Mouse (Mus musculus) heart, adult 8-10 months (tissue): ENCODE results near the gene Clec16a. TPM values are rescaled to one million over a fixed set of nuclear protein-coding genes. Genes with fewer than 3 reads are reported as not detected.

Source experiments
- DNase-seq: peaks from one replicate; pipeline ENCODE4 v3.0.0; 2022; ENCODE audit warnings: low spot score
- total RNA-seq, 4 experiments: library from RNA; stranded (reverse); gene quantifications; 2 replicates each; pipeline ENCODE4 v1.2.4; 2022

Gene Clec16a
- total RNA-seq, 4 experiments from 2014 or later, result 54.8 to 71.3 (median 63.2) TPM

GRCm38 (mm10) chr16:10534567-10534966 lies 10.6 kb upstream of the Clec16a start:
- no peak for DNase-seq

GRCm38 (mm10) chr16:10536323-10536722 lies 8.8 kb upstream of the Clec16a start:
- no peak for DNase-seq

GRCm38 (mm10) chr16:10536961-10537360 lies 8.2 kb upstream of the Clec16a start:
- no peak for DNase-seq

DNA sequence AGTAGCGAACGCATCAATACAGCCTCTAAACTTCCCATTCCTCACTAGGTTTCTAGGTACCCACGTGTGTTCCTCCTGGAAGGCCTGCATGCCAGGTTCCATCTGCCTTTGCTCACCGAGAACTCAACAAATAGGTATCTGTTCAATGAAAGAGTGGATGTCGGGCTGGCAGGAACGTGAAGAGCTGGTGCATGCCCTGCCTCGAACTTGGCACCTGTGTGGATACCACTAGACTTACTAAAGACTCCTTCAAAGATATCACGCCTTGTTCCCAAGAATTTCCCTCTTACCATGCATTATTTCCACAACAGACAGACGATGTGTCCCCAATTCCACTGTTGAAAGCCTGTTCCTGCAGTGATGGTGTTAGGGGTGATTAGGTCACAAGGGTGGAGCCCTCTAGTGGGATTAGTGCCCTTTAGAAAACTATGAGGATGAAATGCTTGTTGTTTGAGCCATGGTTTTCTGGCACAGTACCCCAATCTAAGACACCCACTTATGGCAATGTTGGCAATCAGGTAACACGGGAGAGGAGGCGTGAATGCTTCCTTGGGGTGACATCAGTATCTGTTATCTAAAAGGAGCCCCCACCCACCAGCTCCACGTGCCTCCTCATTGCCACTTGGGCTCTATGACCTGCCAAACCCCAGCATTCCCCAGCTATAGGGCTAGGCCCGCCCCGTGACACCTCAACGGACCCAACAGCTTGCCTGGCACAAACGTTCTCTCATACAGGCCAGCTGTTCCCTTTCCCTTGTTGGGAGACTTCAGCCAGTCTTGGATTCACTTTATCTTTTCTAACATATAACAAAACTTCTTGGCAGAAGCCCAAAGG lies 4.2 kb upstream of the Clec16a start:
- DNase-seq, result no peak

GRCm38 (mm10) chr16:10541598-10541930 lies 3.6 kb upstream of the Clec16a start:
- DNase-seq, result no peak

- DNase-seq, result no peak
Measured at GRCm38 (mm10) chr16:10542266-10542665, 2.9 kb upstream of the Clec16a start.

DNA sequence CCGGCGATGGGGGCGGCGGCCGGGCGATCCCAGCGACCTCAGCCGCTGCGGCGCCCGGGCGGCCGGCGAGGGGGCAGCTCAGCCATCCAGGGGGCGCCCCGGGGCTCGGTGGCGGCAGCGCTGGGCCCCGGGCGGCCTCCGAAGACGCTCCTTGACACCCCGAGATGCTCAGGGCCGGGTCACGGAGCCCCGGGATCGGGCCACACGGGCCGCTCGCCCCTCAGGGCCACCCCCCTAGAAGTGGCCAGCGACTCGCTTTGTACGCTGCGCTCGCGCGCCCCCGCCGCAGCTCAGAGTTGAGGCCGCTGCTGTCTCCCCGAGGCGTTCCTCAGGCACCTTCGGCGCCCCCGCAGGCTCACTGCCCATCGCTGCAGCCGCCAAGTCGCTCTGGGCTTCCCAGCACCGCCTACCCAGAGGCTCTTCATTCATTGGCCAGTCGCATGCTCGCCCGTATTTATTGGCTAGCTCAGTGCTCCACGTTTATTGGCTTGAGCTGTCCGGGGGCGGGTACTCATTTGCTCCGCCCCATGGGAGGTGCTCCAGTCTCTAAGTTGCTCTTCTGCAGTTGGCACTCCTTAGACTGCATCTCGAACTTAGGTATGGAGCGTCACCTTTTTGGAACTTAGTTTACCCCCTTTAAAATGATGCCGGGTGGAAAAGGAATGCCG lies 2.3 kb upstream of the Clec16a start, which contains the start of gene Dexi:
TSS of gene Dexi (minus strand) at position 357 of the 668 bp plus-strand sequence.
- DNase-seq, result peak; percentile 96

DNA sequence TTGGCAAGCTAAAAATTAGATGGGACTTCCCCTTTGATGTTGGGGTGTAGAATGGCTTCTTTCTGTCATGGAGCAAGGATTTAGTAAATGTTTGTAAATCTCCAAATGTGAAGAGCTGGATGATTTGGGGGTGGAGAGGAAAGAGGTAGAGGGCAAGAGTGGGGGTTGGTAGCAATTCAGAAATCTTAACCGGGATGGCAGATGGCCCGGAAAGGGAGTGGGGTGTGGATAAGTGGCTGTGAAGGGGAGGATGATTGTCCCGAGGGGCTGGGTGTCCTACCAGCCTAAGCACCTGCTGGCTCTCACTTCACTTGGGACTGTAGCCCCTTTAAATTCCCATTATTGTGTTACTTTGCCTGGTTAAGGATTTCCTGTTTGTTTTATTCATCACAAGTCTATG lies 1.7 kb downstream of the Clec16a start:
- no peak for DNase-seq

DNA sequence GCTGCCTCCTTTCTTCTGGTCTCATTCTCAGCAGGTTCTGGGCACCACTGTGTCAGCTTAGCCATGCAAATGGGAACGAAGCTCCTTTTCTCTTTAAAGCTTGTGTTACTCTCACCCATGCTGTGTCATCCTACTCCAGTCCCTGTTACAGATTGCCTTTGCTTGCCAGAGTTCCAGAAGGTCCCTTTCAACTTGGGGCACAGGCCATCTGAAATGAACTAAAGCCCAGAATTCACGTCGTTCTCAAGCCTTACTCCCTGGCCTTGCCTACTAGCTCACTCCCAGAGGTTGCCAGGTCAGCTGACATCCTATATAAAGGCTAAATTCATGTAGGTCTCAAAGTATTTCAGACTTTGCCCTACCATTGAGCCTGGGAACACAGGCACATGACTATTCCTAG lies 3.8 kb downstream of the Clec16a start:
- DNase-seq, result no peak

DNA sequence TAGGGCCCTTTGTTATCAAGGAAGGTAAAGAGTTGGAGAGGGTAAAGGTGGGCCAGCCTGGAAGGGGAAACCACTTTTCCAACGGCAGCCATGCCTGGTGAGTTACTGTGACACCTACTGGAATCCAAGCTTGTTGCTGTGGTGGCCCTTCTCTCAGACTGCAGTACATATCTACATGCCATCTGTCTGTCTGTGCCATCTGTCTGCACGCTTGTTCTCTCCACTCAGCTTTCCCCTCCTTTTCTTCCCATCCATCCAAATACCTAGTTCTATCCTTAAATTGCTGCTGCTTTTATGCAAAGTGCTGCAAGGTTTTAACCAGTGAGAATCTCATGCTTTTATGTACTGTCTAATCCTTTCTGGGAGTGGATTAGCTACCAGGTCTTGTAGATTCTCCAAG lies 4.5 kb downstream of the Clec16a start:
- DNase-seq, result no peak

DNA sequence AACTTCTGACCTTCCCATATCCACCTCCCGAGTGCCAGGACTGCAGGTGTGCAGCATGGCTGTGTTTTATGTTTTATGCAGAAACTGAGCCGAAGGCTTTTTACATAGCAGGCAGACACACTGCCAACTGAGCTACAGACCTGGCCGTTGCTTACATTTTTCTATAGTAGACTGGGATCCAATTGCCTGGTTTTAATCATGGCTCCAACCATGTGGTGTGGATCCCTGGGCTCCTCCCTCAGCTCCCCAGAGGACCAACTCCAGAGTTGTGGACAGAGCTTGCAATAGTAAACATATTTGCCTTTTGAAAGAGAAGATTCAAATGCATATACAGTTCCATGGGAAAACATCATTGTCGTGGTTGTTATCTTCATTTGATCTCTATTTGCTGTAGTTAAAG lies 6.5 kb downstream of the Clec16a start:
- DNase-seq, result no peak

GRCm38 (mm10) chr16:10553858-10554257 lies 8.7 kb downstream of the Clec16a start:
- no peak for DNase-seq

GRCm38 (mm10) chr16:10559991-10560390 lies 14.9 kb downstream of the Clec16a start:
- peak; percentile 56 for DNase-seq

DNA sequence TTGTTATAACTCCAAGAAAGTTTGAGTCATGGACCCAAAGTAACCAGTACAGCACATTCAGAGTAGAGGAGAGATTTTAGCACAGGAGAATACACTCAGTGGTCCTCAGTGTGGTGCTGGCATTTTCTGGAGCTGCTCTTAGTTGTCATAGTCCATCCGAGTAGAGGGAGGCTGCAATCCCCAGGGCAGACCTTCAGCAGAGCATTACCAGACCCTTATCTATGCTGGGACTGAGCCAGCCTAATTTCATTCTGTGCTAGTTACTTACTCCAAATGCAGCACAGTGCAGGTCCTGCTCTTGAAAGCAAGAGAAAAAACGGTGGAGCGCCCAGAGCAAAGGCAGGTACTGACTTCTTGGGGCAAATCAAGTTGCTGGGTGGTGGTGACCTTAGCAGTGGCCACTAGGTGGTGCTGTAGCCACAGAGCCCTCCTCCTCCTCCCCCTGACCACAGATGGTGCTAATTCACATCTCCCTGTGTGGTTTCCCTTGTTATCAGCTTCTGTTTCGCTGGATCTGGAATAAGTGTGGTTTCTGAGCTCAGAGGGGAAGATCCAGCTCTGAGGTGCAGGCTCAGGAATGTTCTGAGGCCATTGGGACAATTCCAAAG lies 20.2 kb downstream of the Clec16a start:
- peak; percentile 64 for DNase-seq

- no peak for DNase-seq
Measured at GRCm38 (mm10) chr16:10567153-10567552, 22.0 kb downstream of the Clec16a start.

- DNase-seq, result no peak
Measured at GRCm38 (mm10) chr16:10569809-10570395, 24.8 kb downstream of the Clec16a start.

DNA sequence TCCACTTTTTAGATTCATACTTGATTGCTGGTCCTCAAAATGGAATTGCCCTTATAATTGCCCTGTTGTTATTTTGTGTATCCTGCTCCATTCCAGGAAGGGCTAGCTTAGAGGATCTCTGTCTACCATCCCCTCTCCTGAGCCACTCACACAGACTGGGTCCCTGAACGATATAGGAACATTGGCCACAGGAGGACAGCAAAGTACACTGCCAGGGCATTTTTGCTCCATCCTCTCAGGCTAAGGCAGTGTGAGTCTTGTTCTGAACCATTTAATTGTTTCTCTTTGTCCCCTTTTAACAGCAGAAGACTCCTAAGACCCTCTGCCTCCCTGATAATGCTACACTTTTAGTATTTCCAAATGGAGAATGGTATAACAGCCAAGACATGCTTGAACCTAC lies 25.6 kb downstream of the Clec16a start:
- peak; percentile 48 for DNase-seq

GRCm38 (mm10) chr16:10571820-10572219 lies 26.7 kb downstream of the Clec16a start:
- DNase-seq, result no peak

GRCm38 (mm10) chr16:10574936-10575335 lies 29.8 kb downstream of the Clec16a start:
- no peak for DNase-seq

GRCm38 (mm10) chr16:10575915-10576314 lies 30.8 kb downstream of the Clec16a start:
- DNase-seq, result no peak

- no peak for DNase-seq
Measured at GRCm38 (mm10) chr16:10577548-10577947, 32.4 kb downstream of the Clec16a start.

DNA sequence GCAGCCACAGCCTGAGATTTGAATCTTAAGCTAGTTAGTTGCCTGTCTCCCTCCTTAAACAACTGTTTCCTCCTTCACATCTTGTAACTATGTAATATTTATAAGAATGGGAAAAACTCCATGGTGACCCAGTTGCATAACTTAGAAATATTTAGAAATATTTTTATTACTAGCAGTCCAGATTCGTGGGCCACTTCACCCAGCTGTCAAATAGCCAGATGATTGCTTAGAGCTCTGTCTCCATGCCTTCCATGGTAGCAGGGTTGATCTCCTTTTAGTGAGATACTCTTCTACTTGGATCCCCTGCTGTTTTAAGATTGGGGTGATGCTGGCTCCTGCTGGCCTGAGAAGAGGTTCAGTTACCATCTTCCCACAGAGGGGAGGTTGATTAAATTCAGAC lies 33.2 kb downstream of the Clec16a start:
- DNase-seq, result no peak
